In genomic region chr11:53566646-53567045, GRCm38 (mm10) we compare ENCODE assay signal across 8 mouse cellular contexts. TPM values are rescaled to one million over a fixed set of nuclear protein-coding genes. Genes with fewer than 3 reads are reported as not detected.
DNase-seq lines count a peak whose midpoint lies in the region; ATAC-seq and TF ChIP-seq lines count a peak whose summit lies in the region.

No protein-coding gene starts in this region.

- peaks cover 13% of the 10 kb centered on the region for H3K4me1 ChIP-seq in heart, embryonic 13.5 days
- H3K4me1 ChIP-seq in ES-Bruce4 (ENCODE audit: control insufficient read depth, insufficient read depth, low read length) = no peaks in the 10 kb centered on the region
- H3K4me1 ChIP-seq in hindbrain, embryonic 10.5 days (replicated peaks) = peaks cover 16% of the 10 kb centered on the region

- peaks cover 11% of the 10 kb centered on the region for H3K36me3 ChIP-seq in heart, embryonic 13.5 days
- H3K36me3 ChIP-seq in ES-Bruce4 (ENCODE audit: control insufficient read depth, insufficient read depth, low read length, poor library complexity, severe bottlenecking) = no peaks in the 10 kb centered on the region
- H3K36me3 ChIP-seq in hindbrain, embryonic 10.5 days = peaks cover 12% of the 10 kb centered on the region
- peaks cover 6% of the 10 kb centered on the region; the same call in 1 of the 2 replicates for H3K36me3 ChIP-seq in macrophage (ENCODE audit: inconsistent target)

- ATAC-seq in heart, embryonic 13.5 days (ENCODE audit: extremely low read depth, insufficient number of reproducible peaks, low FRiP score, low TSS enrichment) = no peak
- ATAC-seq in megakaryocyte progenitor cell, adult 5-6 weeks (replicated peaks; ENCODE audit: poor library complexity) = no peak

- H3K27me3 ChIP-seq in heart, embryonic 13.5 days (replicated peaks) = no peaks in the 10 kb centered on the region
- H3K27me3 ChIP-seq in ES-Bruce4 (ENCODE audit: control insufficient read depth, insufficient read depth, low read length, poor library complexity, severe bottlenecking) = peaks cover 2% of the 10 kb centered on the region; the same call in 1 of the 2 replicates
- no peaks in the 10 kb centered on the region for H3K27me3 ChIP-seq in hindbrain, embryonic 10.5 days (ENCODE audit: insufficient read depth, poor library complexity, severe bottlenecking)

- WGBS in heart, embryonic 13.5 days = 86% methylated on average over 4 of the region's 4 CpGs
- WGBS in hindbrain, embryonic 10.5 days = 90% methylated on average over 4 of the region's 4 CpGs
- WGBS in macrophage (ENCODE audit: missing documents) = 93% methylated on average over 4 of the region's 4 CpGs

- peak overlapping the region; percentile 9; the same call in 1 of the 2 replicates for H3K9ac ChIP-seq in heart, embryonic 13.5 days
- H3K9ac ChIP-seq in ES-Bruce4 (ENCODE audit: low read depth, poor library complexity, severe bottlenecking) = 0 out of 2 replicates have a peak overlapping the region, but pooled peaks have one; percentile 24

- no peak for TF ChIP-seq EP300 in ES-Bruce4 (IDR thresholded peaks at IDR 0.05; ENCODE audit: insufficient read depth, low read depth, low read length)

- H3K9me3 ChIP-seq in heart, embryonic 13.5 days = no peaks in the 10 kb centered on the region; the same call in 1 of the 2 replicates
- H3K9me3 ChIP-seq in ES-Bruce4 (replicated peaks; ENCODE audit: control insufficient read depth, insufficient read depth, low read length, poor library complexity, severe bottlenecking) = no peaks in the 10 kb centered on the region
- H3K9me3 ChIP-seq in hindbrain, embryonic 10.5 days = peaks cover 6% of the 10 kb centered on the region

- no peak for TF ChIP-seq POLR2A in ES-Bruce4 (IDR thresholded peaks at IDR 0.05; ENCODE audit: insufficient read depth, low read length)

- H3K27ac ChIP-seq in heart, embryonic 13.5 days (replicated peaks) = no peak overlapping the region
- H3K27ac ChIP-seq in ES-Bruce4 (ENCODE audit: insufficient read depth, low read length) (no peak overlapping the region), macrophage (peak overlapping the region; percentile 51)
- H3K27ac ChIP-seq in hindbrain, embryonic 10.5 days = 0 out of 2 replicates have a peak overlapping the region, but pooled peaks have one; percentile 94

- peak overlapping the region; percentile 84 for H3K4me2 ChIP-seq in heart, embryonic 13.5 days

- H3K4me3 ChIP-seq in heart, embryonic 13.5 days = peak overlapping the region; percentile 71
- H3K4me3 ChIP-seq in ES-Bruce4 (ENCODE audit: low read depth, low read length) (no peak overlapping the region), macrophage (ENCODE audit: inconsistent target) (peak overlapping the region; percentile 52; the same call in 1 of the 2 replicates)
- H3K4me3 ChIP-seq in hindbrain, embryonic 10.5 days = peak overlapping the region; percentile 92

- DNase-seq in heart, adult 11 months = no peak
- DNase-seq in hindbrain, embryonic 10.5 days (ENCODE audit: low spot score) = no peak
- no peak for DNase-seq in left cerebral cortex, adult 8-10 months (ENCODE audit: low spot score in 2 of 2)
- DNase-seq in spleen, postnatal 14 days (ENCODE audit: low spot score in 2 of 2) = no peak

- H3K79me2 ChIP-seq in macrophage (ENCODE audit: inconsistent target) = peaks cover 40% of the 10 kb centered on the region; the same call in 1 of the 2 replicates

- no peak for TF ChIP-seq CTCF in ES-Bruce4 (IDR thresholded peaks at IDR 0.05; ENCODE audit: low read depth, low read length)

RNA-seq across cellular contexts. Expression of gene Kif3a, which starts 0.5 kb away (rescaled TPM):
- polyA plus RNA-seq in heart, embryonic 13.5 days (2015; fragmentation: Nextera tagmentation; extraction: Ambion mirVana) = 37.3 and 41.5 TPM in 2 replicates
- polyA plus RNA-seq in ES-Bruce4 (2011; ENCODE audit: insufficient read depth, insufficient read length, low read depth, missing spikeins) = 28.9 and 31.6 TPM in 2 replicates
- polyA plus RNA-seq in hindbrain, embryonic 10.5 days (2016; fragmentation: Nextera tagmentation; extraction: Ambion mirVana) = 67.8 and 71.5 TPM in 2 replicates
- total RNA-seq in macrophage (2018; cell fraction: chromatin; rRNA removed) = 100 to 1,000 TPM in 8 of 26 experiments, 10 to 100 TPM in 18; 15.4 to 187 (median 34.8) TPM
- total RNA-seq in macrophage (2018; cell fraction: cytosol; rRNA removed) = 100 to 1,000 TPM in 4 of 26 experiments, 10 to 100 TPM in 22; 14.2 to 136 (median 46.7) TPM
- total RNA-seq in macrophage (2018; cell fraction: nucleus; rRNA removed) = 100 to 1,000 TPM in 3 of 26 experiments, 10 to 100 TPM in 23; 11.7 to 127 (median 30.6) TPM
- 25.8 to 223 TPM (median 90.7 TPM) in 3 replicates for polyA plus RNA-seq in macrophage (2018)
- 100 to 1,000 TPM; 120 to 121 (median 121) TPM for total RNA-seq in left cerebral cortex, adult 8-10 months (2022)
- 3.9 TPM in 2 replicates for total RNA-seq in megakaryocyte progenitor cell, adult 5-6 weeks (2015)
- 6.2 and 9.1 TPM in 2 replicates for total RNA-seq in megakaryocyte progenitor cell, adult 5-6 weeks (2017)

RNA-seq across cellular contexts. Expression of gene Sept8, which starts 47.6 kb away (rescaled TPM):
- polyA plus RNA-seq in heart, embryonic 13.5 days (2015; fragmentation: Nextera tagmentation; extraction: Ambion mirVana) = 18.0 and 18.3 TPM in 2 replicates
- polyA plus RNA-seq in ES-Bruce4 (2011; ENCODE audit: insufficient read depth, insufficient read length, low read depth, missing spikeins) (39.5 and 40.1 TPM in 2 replicates), macrophage (2018) (69.8 to 121 TPM (median 83.7 TPM) in 3 replicates)
- 14.8 and 15.6 TPM in 2 replicates for polyA plus RNA-seq in hindbrain, embryonic 10.5 days (2016; fragmentation: Nextera tagmentation; extraction: Ambion mirVana)
- total RNA-seq in macrophage (2018; cell fraction: chromatin; rRNA removed) = 100 to 1,000 TPM; 104 to 407 (median 189) TPM
- total RNA-seq in macrophage (2018; cell fraction: cytosol; rRNA removed) = 100 to 1,000 TPM in 8 of 26 experiments, 10 to 100 TPM in 18; 52.1 to 132 (median 76.4) TPM
- 100 to 1,000 TPM in 17 of 26 experiments, 10 to 100 TPM in 9; 61.1 to 259 (median 114) TPM for total RNA-seq in macrophage (2018; cell fraction: nucleus; rRNA removed)
- total RNA-seq in left cerebral cortex, adult 8-10 months (2022) = 100 to 1,000 TPM; 279 to 287 (median 284) TPM
- 15.5 and 27.3 TPM in 2 replicates for total RNA-seq in megakaryocyte progenitor cell, adult 5-6 weeks (2015)
- total RNA-seq in megakaryocyte progenitor cell, adult 5-6 weeks (2017) = 11.0 and 24.6 TPM in 2 replicates

RNA-seq across cellular contexts. Expression of gene Il4, which starts 51.8 kb away (rescaled TPM):
- polyA plus RNA-seq in heart, embryonic 13.5 days (2015; fragmentation: Nextera tagmentation; extraction: Ambion mirVana) = 0.40 and 0.79 TPM in 2 replicates
- polyA plus RNA-seq in ES-Bruce4 (2011; ENCODE audit: insufficient read depth, insufficient read length, low read depth, missing spikeins) = not detected in 2 replicates
- 0.66 and 1.2 TPM in 2 replicates for polyA plus RNA-seq in hindbrain, embryonic 10.5 days (2016; fragmentation: Nextera tagmentation; extraction: Ambion mirVana)
- not detected for total RNA-seq in macrophage (2018; cell fraction: chromatin; rRNA removed)
- total RNA-seq in macrophage (2018; cell fraction: cytosol; rRNA removed) = 1 to 10 TPM in 2 of 26 experiments, under 1 TPM in 20, not detected in 4; 0.24 to 1.3 (median 0.57) TPM
- 1 to 10 TPM in 2 of 26 experiments, not detected in 24; 1.2 TPM for total RNA-seq in macrophage (2018; cell fraction: nucleus; rRNA removed)
- 0.53 to 1.6 TPM in 2 of 3 replicates, not detected in the other for polyA plus RNA-seq in macrophage (2018)
- total RNA-seq in left cerebral cortex, adult 8-10 months (2022) = under 1 TPM in 1 of 4 experiments, not detected in 3; 0.67 TPM
- total RNA-seq in megakaryocyte progenitor cell, adult 5-6 weeks (2015) = not detected in 2 replicates
- not detected in 2 replicates for total RNA-seq in megakaryocyte progenitor cell, adult 5-6 weeks (2017)

Comparison
In these comparisons a context has a peak if more than half of its experiments do, and no peak if none do; other contexts are left out.
1. H3K27ac ChIP-seq: peak in hindbrain, embryonic 10.5 days (single experiment) and macrophage (single experiment); none in heart, embryonic 13.5 days (single experiment) and ES-Bruce4 (single experiment).